Mouse (Mus musculus) mesoderm, embryonic 11.5 days (tissue): ENCODE measurements around the gene Catsper4.

ENCODE experiments used
- DNase-seq: peaks from one replicate; pipeline ENCODE4 v3.0.0-alpha.2; 2012; ENCODE audit warnings: low read depth, low spot score

Catsper4 gene

DNA sequence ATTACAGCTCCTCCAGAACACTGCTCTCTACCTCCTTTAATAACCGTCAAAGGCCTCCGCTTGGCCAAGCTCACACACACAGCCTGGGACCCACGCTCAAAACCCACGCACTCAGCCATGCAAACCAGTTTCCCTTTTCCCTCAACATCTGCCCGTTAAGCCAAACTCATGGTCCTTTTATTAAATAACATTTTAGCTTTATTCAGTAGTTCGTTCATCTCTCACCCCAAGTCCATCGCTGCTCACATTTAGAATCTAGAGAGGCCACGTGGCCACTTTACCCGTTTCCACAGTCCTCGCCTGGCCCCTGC lies 23.7 kb upstream of the Catsper4 start:
- no peak for DNase-seq

DNA sequence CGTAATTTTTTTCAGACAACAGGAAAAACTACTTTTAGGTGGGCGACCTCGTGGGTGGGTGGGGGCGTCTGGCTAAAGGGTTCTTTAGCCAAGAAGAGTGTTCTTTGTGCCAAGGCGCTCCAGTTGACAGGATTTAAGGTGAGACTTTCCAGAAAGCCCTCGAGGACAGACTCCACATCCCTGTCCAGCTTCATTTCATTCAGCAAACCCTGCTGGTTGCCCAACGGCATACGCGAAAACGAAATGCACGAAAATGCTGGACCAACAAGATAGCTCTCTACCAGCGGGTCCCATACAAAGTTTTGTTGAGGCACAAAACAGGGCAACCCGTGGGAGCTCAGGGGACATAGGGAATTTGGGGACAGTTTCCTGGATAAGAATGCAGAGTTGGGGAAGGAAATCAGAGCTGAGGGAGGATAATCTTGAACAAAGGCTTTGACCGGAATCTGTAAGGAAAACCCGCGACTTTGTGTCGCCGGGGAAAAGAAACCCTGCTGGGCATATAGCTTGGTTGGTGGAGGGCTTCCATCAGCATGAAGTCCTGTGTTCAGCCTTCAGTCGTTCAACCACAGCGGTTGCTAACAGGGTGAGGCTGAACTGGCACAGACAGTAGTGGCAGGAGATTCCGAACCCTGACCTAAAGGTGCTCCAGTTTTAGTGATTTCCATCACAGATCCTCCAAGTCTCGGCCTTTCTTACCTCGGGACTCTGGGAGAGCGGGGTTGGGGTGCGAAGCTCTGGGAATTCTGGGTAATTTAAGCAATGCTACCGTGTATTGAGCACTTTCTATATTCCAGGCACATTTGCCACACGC lies 23.1 kb upstream of the Catsper4 start:
- no peak for DNase-seq

DNA sequence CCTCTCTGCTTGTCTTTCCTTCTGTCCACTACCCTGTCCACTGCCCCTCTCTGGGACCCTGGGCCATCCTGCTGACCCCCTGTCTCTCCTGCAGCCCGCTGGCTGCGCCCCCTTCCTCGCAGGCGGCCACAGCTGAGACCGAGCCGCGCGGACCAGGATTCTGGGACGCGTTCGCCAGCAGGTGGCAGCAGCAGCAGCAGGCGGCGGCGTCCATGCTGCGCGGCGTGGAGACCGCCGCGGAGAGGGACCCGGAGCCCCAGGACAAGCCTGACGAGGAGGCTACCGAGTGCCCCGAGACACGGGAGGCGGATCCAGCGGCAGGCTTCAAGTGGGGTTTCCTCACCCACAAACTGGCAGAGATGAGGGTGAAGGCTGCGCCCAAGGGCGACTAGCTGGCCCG lies 22.5 kb upstream of the Catsper4 start:
- peak; percentile 80 for DNase-seq

DNA sequence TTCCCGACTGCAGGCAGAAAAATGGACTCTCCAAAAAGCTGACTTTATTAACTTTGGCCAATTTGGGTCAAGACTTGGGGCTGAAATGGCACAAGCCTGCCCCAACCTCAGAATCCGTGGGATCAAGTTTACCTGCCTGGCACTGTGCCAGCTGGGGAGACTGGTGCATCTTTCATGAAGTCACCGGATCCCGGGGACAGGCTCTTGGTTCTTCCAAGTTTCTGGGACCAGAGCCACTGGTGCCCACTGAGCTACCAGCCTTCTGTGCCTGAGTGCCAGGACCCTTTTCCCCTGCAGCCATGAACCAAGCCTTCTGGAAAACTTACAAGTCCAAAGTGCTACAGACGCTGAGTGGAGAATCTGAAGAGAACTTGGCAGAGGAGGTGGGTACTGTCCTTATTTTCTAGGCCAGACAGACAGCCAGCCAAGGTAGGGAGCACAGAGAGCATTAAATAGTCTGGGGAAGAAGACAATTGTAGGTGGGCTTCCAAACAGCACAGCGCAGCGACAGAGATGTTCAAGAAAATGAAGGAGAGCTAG lies 19.6 kb upstream of the Catsper4 start, which contains the start of gene Gm30191:
Gene Gm30191 (plus strand): TSS at position 217 of the 540 bp plus-strand sequence.
- no peak for DNase-seq

DNA sequence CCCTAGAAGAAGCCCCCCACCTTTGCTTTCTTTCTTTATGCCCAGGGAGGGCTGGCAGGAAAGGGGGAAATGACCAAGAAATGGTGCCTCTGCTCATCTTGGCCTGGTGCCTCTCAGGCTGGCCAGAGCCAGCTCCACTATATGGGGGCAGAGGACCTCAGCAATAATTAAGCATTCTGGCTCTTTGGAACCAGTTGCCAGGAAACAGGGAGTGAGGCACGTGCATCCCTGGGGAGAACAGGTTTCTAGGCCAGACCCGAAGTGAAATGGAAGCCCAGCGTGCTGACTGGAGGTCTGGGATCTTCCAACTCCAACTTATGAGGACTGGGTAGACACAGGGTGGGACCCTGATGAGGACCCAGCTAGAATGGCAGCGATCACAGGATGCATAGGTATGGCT lies 19.1 kb upstream of the Catsper4 start:
- DNase-seq: no peak

DNA sequence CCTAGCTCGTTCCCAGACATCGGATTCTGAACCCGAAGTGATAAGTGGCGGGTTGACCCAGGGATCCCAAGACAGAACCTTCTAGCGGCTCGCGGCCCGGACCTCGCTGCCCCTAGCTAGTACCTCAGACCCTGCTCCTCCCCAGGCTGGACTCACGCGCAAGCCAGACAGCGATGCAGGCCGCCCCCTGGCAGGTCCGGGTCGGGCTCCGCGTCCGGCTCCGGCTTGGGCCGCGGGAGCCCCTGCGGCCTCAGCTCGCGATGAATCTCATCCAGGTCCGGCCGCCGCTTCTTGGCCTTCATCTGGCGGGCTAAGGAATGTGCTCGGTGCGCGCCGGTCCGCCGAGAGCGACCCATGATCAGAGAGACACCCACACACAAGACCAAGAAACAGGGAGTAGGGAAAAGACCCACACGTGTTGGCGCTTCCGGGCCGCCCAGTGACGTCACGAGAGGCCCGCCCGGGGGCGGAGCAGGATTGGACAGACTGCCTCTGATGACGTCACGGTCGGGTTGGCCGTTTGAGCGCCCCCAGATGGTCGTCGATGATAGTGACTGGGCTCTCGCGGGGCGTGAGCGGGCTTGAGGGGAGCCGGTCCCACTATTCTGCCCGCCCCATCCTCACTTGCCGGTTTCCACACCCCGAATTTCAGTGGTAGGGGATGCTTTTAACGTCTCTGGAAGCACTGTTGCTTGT lies 18.1 kb upstream of the Catsper4 start, which contains the start of gene Zfp593:
Gene Zfp593 (minus strand): TSS at position 445 of the 696 bp plus-strand sequence.
- peak; percentile 95 for DNase-seq

DNA sequence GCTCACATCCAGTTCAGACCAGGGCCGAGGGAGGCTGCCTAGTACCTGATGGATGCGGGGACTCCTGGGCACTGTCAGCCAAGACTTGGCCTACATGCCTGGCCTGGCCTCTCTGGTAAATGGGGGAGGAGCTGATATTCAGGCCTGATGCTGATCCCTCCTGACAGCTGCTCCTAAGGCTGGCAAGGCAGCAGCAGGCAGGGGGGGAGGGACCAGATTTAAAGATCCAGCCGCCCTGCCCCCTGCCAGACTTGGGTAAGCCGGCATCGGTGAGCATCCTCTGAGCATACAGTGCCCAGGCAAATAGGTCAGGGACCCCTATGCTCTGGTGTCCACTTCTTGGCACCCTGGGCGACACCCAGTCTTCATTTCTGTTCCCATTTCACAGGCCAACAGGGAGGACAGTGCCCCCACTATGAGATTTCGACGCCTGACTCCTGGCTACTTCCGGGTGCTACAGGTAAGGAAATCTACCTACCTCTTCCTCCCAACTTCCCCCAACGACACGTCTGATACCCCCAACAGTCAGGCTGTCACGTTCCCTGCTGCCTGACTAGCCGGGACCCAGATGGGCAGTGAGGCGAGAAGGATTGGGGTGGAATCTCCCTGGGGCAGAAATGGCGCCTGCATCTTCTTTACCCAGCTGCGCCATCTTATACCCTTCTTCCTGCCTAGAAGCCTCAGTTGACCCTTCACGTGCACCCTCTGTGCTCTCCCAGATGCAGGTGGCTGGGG lies 16.5 kb upstream of the Catsper4 start, which contains the start of gene E130218I03Rik:
Gene E130218I03Rik (plus strand): TSS at position 147 of the 735 bp plus-strand sequence.
- DNase-seq: no peak

DNA sequence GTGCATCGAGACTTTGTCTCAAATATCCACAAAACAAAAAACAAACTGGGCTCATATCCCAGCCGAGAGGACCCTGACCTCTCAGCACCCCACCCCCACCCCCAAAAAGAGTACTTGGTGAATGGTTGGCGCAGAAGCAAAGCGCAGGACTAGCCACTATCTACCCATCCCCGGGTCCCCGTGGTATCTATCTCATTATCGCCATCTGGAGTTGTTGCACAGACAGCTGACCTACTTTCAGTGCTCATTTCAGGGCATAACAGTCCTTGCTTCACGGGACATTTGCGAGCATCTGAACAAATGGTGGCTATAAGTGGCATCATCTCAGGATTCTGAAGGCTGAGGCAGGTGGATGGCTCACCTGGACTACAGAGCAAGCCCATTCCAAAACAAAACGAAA lies 11.5 kb upstream of the Catsper4 start:
- DNase-seq: no peak

DNA sequence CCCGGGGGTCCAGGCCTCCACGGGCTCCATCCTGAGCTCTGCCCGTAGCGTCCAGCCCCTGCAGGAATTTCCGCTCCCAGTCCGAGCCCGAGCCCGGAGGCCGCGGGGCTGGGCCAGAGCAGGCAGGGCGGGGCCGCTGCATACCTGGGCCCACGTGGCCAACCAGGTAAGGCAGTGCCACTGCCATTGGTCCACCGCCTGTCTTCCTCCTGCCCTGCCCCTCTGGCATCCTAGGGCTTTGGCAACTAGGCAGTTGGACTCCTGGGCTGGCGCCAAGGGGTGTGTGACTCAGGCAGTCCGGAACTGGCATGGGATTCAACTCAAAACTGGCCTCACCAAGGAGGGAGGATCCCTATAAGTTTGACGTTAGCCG lies 11.1 kb upstream of the Catsper4 start, which contains the start of gene Cnksr1:
Gene Cnksr1 (minus strand): TSS at position 121 of the 373 bp plus-strand sequence.
- DNase-seq: no peak

DNA sequence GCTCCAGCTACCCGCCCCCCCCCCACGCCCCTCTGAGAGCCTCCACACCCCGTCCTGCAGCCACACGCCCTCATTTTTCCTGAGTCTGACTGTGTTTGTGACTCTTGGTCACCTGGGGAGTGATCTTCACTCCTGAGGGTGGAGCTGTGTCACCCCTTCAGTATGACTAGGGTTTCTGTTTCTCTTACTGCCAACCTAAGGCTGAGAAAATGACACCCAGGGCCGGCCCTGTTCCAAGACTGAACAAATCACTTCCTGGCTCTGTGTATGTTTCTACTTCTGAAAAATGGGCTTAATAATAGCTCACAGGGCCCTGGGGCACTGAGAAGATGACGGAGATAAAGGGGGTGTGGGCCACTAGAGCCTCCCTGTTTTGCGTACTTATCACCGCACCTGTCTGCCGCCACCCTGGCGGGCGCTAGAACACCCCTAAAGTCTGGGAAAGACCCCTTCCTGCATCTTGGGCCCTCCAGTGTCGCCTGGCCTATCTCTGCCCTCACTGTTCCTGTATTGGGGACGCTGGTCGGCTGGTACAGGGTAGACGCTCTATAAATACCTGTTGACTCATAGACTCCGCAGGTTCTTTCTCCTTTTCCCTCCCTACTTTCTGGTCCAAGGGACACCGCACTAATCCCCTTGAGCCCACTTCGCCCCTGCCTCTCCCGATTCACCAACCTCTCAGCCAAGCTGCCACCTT lies 10.5 kb upstream of the Catsper4 start:
- no peak for DNase-seq

DNA sequence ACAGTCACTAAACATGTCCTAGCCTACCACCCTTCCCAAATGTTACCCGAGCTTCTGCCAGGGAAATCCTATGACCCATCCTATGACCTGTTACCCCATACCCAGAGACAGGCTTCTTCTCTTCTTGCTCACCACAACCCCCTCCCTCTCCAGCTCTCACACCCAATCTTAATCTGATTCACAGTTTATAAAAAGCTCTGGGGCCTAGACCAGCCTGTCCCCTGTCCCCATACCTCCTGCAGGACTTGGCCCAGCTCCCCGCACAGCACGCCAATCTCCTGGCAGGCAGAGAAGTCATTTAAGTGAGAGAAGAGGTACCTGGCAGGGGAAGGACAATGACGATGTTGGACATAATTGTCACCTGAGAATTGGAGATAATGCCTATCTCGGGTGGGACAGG lies 7.7 kb upstream of the Catsper4 start:
- no peak for DNase-seq

DNA sequence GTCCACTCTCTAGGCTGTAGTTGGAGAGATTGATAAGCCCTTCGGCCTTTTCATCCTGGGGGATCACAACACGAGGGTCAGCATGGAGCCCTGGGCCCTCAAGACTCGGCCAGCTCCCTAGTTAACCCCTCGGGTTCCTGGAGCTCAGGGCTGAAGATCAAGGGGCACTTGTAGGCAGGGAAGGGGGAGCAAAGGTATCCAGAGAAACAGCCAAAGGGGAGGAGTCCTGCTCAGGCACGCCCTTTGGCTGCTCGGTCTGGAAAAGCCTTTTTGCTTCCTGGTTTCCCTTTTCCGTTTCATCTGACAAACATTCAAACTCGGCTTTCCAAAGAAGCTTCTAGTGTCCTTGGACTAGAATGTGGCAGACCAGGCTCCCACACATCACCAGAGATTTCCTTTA lies 3.2 kb upstream of the Catsper4 start:
- DNase-seq: no peak

DNA sequence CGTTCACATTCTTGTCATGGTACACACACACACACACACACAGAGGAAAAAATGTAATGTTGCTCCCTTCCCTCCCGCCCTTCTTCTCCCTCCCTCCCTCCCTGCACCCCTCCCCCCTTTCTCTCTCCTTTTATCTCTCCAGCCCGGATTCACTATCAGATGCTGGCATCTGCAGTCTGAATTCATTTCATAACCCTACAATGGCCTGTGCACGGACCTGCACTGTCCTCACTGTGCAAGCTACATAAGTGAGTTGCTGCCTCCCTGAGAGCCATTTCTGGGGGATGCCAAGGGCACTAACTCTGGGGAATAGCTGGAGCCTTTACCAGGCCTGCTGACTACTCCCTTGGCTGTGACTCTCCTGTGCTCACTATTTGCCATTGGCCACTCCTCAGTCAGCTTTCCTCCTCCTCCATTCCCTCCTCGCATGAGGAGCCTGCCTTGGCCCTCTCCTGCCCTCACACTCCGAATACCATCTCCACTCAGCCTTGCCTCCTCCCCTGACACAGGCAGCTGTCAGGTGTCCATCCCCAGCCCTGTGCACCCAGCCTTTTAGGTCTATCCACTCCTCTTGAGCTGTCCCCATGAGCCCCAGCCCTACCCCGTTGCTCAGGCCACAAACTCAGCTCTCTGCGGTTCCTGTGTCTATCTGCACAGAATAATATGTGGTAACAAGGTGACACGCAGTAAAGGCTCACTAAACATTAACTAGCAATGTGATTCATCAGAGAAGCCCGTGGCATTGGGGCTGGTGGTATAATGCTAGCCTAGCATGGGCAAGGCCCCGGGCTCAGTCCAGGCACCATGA lies 4.2 kb downstream of the Catsper4 start:
- DNase-seq: no peak

DNA sequence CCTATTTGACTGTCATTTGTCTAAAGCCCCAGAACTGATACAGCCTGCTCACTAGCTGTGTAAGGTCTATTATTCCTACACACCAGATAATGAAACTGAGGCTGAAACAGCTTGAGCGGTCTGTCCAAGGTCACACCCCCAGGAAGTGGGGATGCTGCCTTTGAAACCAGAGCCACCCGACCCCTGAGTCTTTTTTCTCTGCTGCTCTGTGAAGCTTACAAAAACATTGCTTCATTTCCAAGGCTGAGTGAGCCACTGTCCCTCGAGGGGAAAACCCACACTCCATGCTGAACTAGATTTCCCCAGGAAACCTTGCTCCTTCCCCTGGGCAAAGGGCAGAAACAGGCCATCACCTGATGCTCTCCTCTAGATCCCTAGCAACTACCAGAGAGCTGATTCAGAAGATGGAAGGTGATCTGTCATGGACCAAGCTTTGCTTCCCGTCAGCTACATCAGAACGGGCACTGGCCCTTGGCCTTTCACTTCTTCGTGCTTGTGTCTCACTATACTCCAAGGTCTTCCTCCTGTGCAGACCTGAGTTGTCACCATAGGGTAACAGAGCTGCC lies 20.6 kb downstream of the Catsper4 start:
- DNase-seq: no peak

DNA sequence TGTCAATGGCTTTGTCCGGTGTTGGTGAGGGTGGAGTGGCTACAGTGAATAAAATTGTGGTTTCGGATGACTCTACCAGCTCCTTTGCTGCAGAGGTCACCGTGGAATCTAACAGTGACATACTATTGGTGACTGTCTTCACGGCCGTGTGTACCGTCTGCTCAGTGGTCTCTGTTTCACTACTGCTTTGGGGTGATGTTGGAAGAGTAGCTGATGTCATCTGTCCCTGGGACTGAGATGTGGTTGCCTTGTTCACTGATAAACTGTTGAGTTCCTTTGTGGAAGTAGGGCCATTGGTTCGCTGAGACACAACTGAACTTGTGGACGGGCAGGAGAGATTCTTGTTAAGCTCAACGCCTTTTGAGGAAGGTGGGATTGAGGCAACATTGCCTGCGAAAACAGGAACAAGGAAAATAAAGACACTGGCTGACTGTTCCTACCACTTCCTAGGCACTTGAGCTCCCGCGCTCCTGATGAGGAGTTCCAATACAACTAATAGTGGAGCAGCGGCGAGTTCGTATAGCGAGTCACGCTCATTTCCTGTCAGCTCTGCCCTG lies 23.8 kb downstream of the Catsper4 start:
- no peak for DNase-seq

DNA sequence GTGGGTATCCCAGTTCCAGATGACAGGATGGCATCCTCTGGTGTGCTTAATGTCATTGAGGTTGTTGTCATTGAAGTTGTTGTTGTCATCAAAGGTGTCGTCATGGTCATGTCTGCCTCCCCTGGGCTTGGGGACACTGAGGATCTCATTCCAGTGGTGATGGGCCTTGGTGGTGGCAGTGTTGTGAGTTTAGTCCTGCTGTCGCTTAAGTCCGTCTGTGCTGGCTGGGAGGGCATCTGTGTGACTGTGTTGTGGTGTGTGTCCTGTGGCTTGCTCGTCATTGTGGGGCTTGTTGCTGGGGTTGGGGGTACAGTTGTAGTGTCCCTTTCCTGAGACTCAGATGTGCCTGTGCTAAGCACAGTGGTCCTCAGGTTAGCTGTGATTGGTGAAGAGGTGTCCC lies 24.3 kb downstream of the Catsper4 start, which contains the start of gene Gm7534:
Gene Gm7534 (minus strand): TSS at position 101 of the 400 bp plus-strand sequence.
- no peak for DNase-seq

DNA sequence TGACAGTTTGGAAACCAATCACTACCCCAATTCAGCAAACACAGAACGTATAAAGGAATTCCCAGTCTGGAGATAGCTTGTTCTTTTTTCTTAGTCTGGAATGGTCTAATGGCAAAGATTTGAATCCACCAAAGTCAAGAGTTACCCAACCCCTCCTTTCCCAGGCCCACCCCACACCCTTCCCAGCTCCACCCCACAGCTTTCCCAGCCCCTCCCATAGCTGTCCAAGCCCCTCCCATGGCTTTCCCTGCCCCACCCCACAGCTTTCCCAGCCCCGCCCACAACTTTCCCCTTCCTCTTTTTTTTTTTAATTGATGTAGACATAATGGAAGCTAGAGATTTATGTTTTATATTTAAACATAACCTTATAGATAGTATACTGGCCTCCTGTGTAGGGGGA lies 27.8 kb downstream of the Catsper4 start:
- DNase-seq: no peak

DNA sequence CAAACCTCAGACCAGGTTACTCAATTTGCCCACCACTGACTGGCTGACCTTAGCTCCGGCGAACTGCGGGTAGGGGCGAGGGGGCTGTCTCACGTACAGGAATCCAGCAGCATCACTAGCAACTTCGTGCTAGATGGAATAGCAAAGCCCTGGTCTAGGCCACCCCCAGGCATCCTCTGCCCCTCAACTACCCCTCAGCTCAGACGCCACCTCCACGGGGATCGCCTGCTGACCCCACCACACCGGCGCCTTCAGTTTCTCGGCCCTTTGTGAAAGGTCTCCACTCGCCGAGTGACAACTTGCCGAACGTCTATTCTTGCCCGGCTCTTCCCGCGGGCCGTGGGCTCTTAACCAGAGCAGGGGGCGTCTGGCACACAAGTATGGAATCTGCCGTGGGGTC lies 40.9 kb downstream of the Catsper4 start:
- DNase-seq: no peak

DNA sequence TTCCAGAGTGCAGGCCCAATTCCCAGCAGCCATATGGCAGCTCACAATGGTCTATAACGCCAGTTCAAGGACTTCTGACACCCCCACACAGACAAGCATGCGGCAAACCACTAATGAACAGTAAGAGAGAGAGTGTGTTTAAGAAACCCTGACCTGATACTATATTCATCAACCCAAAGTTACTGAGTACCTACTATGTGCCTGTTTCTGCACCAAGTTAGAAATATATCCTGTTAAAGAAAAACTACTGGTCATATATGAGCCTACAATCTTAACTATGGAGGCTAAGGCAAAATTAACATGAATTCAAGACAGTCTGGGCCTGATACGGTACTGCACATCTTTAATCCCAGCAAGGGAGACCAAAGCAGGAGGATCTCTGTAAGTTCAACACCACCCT lies 41.6 kb downstream of the Catsper4 start:
- no peak for DNase-seq

DNA sequence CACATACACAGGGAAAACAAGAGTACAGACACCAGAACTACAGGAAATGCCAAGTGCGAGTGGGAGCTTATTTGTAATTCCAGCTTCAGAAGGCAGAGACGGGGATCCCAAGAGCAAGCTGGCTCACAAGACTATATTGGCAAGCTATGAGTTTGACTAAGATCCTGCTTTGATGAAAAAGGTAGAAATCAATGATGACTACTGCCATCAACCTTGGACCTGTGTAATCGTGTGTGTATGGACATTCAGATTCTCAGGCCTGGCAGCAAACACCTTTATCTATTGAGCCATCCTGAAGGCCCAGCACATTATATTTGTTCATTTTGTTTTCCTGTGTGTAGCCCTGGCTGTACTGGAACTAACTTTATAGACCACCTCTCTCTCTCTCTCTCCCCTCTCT lies 43.5 kb downstream of the Catsper4 start:
- no peak for DNase-seq
